In genomic region chr5:121398965-121399462, GRCm38 (mm10) we compare ENCODE assay signal across 9 mouse cellular contexts. TPM values are rescaled to one million over a fixed set of nuclear protein-coding genes. Genes with fewer than 3 reads are reported as not detected.
DNase-seq lines count a peak whose midpoint lies in the region; ATAC-seq and TF ChIP-seq lines count a peak whose summit lies in the region.
"Had no signal": no experiment of that assay in that cellular context is flagged by ENCODE, and none has a peak within 500 bp of the region (broad histone marks: within the 10 kb centered on the region; RNA-seq: fewer than 3 reads in every experiment).

No protein-coding gene starts in this region.

- no peak for DNase-seq in layer of hippocampus, adult 2 months (ENCODE audit: low spot score in 2 of 2)
- DNase-seq in layer of hippocampus, postnatal 36 days: no peak
- DNase-seq in limb, embryonic 10.5 days (ENCODE audit: low spot score): no peak
- DNase-seq in frontal cortex, postnatal 25 days (ENCODE audit: low spot score in 2 of 2): no peak
- DNase-seq in gastrocnemius, postnatal 25 days: no peak
- DNase-seq: kidney, postnatal 14 days had no signal

- peak overlapping the region; percentile 82 for H3K4me2 ChIP-seq in embryonic facial prominence, embryonic 13.5 days
- peak overlapping the region; percentile 74 for H3K4me2 ChIP-seq in neural tube, embryonic 15.5 days

- H3K27me3 ChIP-seq in embryonic facial prominence, embryonic 13.5 days: no peaks in the 10 kb centered on the region
- H3K27me3 ChIP-seq in limb, embryonic 10.5 days (ENCODE audit: low read depth, poor library complexity, severe bottlenecking): no peaks in the 10 kb centered on the region
- H3K27me3 ChIP-seq in neural tube, embryonic 15.5 days (replicated peaks): no peaks in the 10 kb centered on the region

- peaks cover 21% of the 10 kb centered on the region for H3K4me1 ChIP-seq in embryonic facial prominence, embryonic 13.5 days
- H3K4me1 ChIP-seq in limb, embryonic 10.5 days: peaks cover 21% of the 10 kb centered on the region
- H3K4me1 ChIP-seq in neural tube, embryonic 15.5 days: peaks cover 29% of the 10 kb centered on the region

- H3K4me3 ChIP-seq in layer of hippocampus, adult 2 months: peak overlapping the region; percentile 82
- peak overlapping the region; percentile 94 for H3K4me3 ChIP-seq in embryonic facial prominence, embryonic 13.5 days
- peak overlapping the region; percentile 76 for H3K4me3 ChIP-seq in limb, embryonic 10.5 days
- H3K4me3 ChIP-seq in neural tube, embryonic 15.5 days (replicated peaks): peak overlapping the region; percentile 96

- ATAC-seq in embryonic facial prominence, embryonic 13.5 days (ENCODE audit: insufficient number of reproducible peaks, insufficient read depth, low FRiP score, low TSS enrichment, low read depth): no peak
- no peak for ATAC-seq in neural tube, embryonic 15.5 days (ENCODE audit: low FRiP score)
- no peak for ATAC-seq in megakaryocyte progenitor cell, adult 5-6 weeks (replicated peaks; ENCODE audit: poor library complexity)

- TF ChIP-seq CTCF in layer of hippocampus, adult 2 months (conservative IDR thresholded peaks at IDR 0.05): no peak

- H3K9ac ChIP-seq in embryonic facial prominence, embryonic 13.5 days: peak overlapping the region; percentile 92
- H3K9ac ChIP-seq in neural tube, embryonic 15.5 days (replicated peaks): peak overlapping the region; percentile 92

- H3K27ac ChIP-seq in layer of hippocampus, adult 2 months: no peak overlapping the region
- H3K27ac ChIP-seq in embryonic facial prominence, embryonic 13.5 days: no peak overlapping the region
- no peak overlapping the region for H3K27ac ChIP-seq in limb, embryonic 10.5 days
- no peak overlapping the region for H3K27ac ChIP-seq in neural tube, embryonic 15.5 days (replicated peaks)

- peaks cover 12% of the 10 kb centered on the region for H3K36me3 ChIP-seq in embryonic facial prominence, embryonic 13.5 days
- peaks cover 45% of the 10 kb centered on the region for H3K36me3 ChIP-seq in limb, embryonic 10.5 days
- peaks cover 9% of the 10 kb centered on the region; the same call in 1 of the 2 replicates for H3K36me3 ChIP-seq in neural tube, embryonic 15.5 days

- WGBS in embryonic facial prominence, embryonic 13.5 days: 52% methylated on average over 9 of the region's 9 CpGs
- 58% methylated on average over 9 of the region's 9 CpGs for WGBS in limb, embryonic 10.5 days
- WGBS in neural tube, embryonic 15.5 days: 53% methylated on average over 9 of the region's 9 CpGs

- H3K9me3 ChIP-seq in embryonic facial prominence, embryonic 13.5 days: 0 out of 2 replicates have a peak, but pooled peaks cover 4% of the 10 kb centered on the region
- H3K9me3 ChIP-seq in limb, embryonic 10.5 days (replicated peaks): no peaks in the 10 kb centered on the region
- H3K9me3 ChIP-seq in neural tube, embryonic 15.5 days (replicated peaks): no peaks in the 10 kb centered on the region

RNA-seq across cellular contexts. Expression of gene Naa25, which starts 1.3 kb away (rescaled TPM):
- 10 to 100 TPM; 37.2 to 40.9 TPM for total RNA-seq in layer of hippocampus, adult 2 months (2021)
- 10 to 100 TPM; 43.4 to 45.5 TPM for total RNA-seq in layer of hippocampus, postnatal 36 days (2021)
- 39.2 and 40.8 TPM in 2 replicates for polyA plus RNA-seq in embryonic facial prominence, embryonic 13.5 days (2015; fragmentation: Nextera tagmentation; extraction: Ambion mirVana)
- polyA plus RNA-seq in limb, embryonic 10.5 days (2016; fragmentation: Nextera tagmentation; extraction: Ambion mirVana): 47.0 and 52.8 TPM in 2 replicates
- polyA plus RNA-seq in neural tube, embryonic 15.5 days (2015; fragmentation: Nextera tagmentation; extraction: Ambion mirVana): 56.6 and 59.4 TPM in 2 replicates
- 35.9 and 39.7 TPM in 2 replicates for total RNA-seq in megakaryocyte progenitor cell, adult 5-6 weeks (2015)
- total RNA-seq in megakaryocyte progenitor cell, adult 5-6 weeks (2017): 66.4 and 80.6 TPM in 2 replicates
- total RNA-seq in gastrocnemius, postnatal 25 days (2021): 10 to 100 TPM; 23.2 to 23.8 TPM

RNA-seq across cellular contexts. Expression of gene Trafd1, which starts 13.6 kb away (rescaled TPM):
- total RNA-seq in layer of hippocampus, adult 2 months (2021): 10 to 100 TPM; 79.8 to 82.8 TPM
- total RNA-seq in layer of hippocampus, postnatal 36 days (2021): 10 to 100 TPM; 75.3 to 78.4 TPM
- 74.6 and 80.7 TPM in 2 replicates for polyA plus RNA-seq in embryonic facial prominence, embryonic 13.5 days (2015; fragmentation: Nextera tagmentation; extraction: Ambion mirVana)
- 50.4 and 67.7 TPM in 2 replicates for polyA plus RNA-seq in limb, embryonic 10.5 days (2016; fragmentation: Nextera tagmentation; extraction: Ambion mirVana)
- polyA plus RNA-seq in neural tube, embryonic 15.5 days (2015; fragmentation: Nextera tagmentation; extraction: Ambion mirVana): 115 and 117 TPM in 2 replicates
- 29.1 and 36.4 TPM in 2 replicates for total RNA-seq in megakaryocyte progenitor cell, adult 5-6 weeks (2015)
- 37.5 and 38.5 TPM in 2 replicates for total RNA-seq in megakaryocyte progenitor cell, adult 5-6 weeks (2017)
- total RNA-seq in gastrocnemius, postnatal 25 days (2021): 10 to 100 TPM; 29.2 to 33.2 TPM

RNA-seq across cellular contexts. Expression of gene Tmem116, which starts 52.7 kb away (rescaled TPM):
- 1 to 10 TPM; 7.7 to 8.6 TPM for total RNA-seq in layer of hippocampus, adult 2 months (2021)
- total RNA-seq in layer of hippocampus, postnatal 36 days (2021): 1 to 10 TPM; 8.1 to 8.8 TPM
- 1.3 TPM in 2 replicates for polyA plus RNA-seq in embryonic facial prominence, embryonic 13.5 days (2015; fragmentation: Nextera tagmentation; extraction: Ambion mirVana)
- 0.55 and 0.73 TPM in 2 replicates for polyA plus RNA-seq in limb, embryonic 10.5 days (2016; fragmentation: Nextera tagmentation; extraction: Ambion mirVana)
- polyA plus RNA-seq in neural tube, embryonic 15.5 days (2015; fragmentation: Nextera tagmentation; extraction: Ambion mirVana): 1.8 TPM in 2 replicates
- 0.34 TPM in 1 of 2 replicates, not detected in the other for total RNA-seq in megakaryocyte progenitor cell, adult 5-6 weeks (2015)
- 0.34 and 0.42 TPM in 2 replicates for total RNA-seq in megakaryocyte progenitor cell, adult 5-6 weeks (2017)
- 1 to 10 TPM; 4.6 to 5.0 TPM for total RNA-seq in gastrocnemius, postnatal 25 days (2021)

RNA-seq across cellular contexts. Expression of gene Erp29, which starts 53.3 kb away (rescaled TPM):
- 100 to 1,000 TPM; 127 to 144 TPM for total RNA-seq in layer of hippocampus, adult 2 months (2021)
- 100 to 1,000 TPM; 145 to 147 TPM for total RNA-seq in layer of hippocampus, postnatal 36 days (2021)
- polyA plus RNA-seq in embryonic facial prominence, embryonic 13.5 days (2015; fragmentation: Nextera tagmentation; extraction: Ambion mirVana): 160 TPM in 2 replicates
- polyA plus RNA-seq in limb, embryonic 10.5 days (2016; fragmentation: Nextera tagmentation; extraction: Ambion mirVana): 102 and 112 TPM in 2 replicates
- polyA plus RNA-seq in neural tube, embryonic 15.5 days (2015; fragmentation: Nextera tagmentation; extraction: Ambion mirVana): 183 and 192 TPM in 2 replicates
- total RNA-seq in megakaryocyte progenitor cell, adult 5-6 weeks (2015): 225 and 238 TPM in 2 replicates
- 1,016 and 1,033 TPM in 2 replicates for total RNA-seq in megakaryocyte progenitor cell, adult 5-6 weeks (2017)
- total RNA-seq in gastrocnemius, postnatal 25 days (2021): 10 to 100 TPM; 37.0 to 41.9 TPM
